In genomic region chr1:51719897-51720673, GRCm38 (mm10) we compare ENCODE assay signal across 8 mouse cellular contexts.
DNase-seq lines count a peak whose midpoint lies in the region; ATAC-seq lines count a peak whose summit lies in the region.
"Had no signal": no experiment of that assay in that cellular context is flagged by ENCODE, and none has a peak within 500 bp of the region (broad histone marks: within the 10 kb centered on the region; RNA-seq: fewer than 3 reads in every experiment).

No protein-coding gene starts in this region.

- no peaks in the 10 kb centered on the region for H3K27me3 ChIP-seq in midbrain, embryonic 16.5 days (ENCODE audit: control insufficient read depth, insufficient read depth, low read depth, low read length)

- no peaks in the 10 kb centered on the region for H3K36me3 ChIP-seq in midbrain, embryonic 16.5 days (ENCODE audit: control insufficient read depth, insufficient read depth, low read length)

- no peak overlapping the region for H3K9ac ChIP-seq in midbrain, embryonic 16.5 days (ENCODE audit: low read depth, low read length)

- no peak overlapping the region for H3K4me3 ChIP-seq in midbrain, embryonic 16.5 days (ENCODE audit: low read depth, low read length)

- H3K9me3 ChIP-seq in midbrain, embryonic 16.5 days (replicated peaks; ENCODE audit: control insufficient read depth, low read length, poor library complexity, severe bottlenecking) = no peaks in the 10 kb centered on the region

- peaks cover 8% of the 10 kb centered on the region; the same call in 1 of the 2 replicates for H3K4me1 ChIP-seq in midbrain, embryonic 16.5 days (ENCODE audit: control insufficient read depth, insufficient read depth, low read length)

- 54% methylated on average over 9 of the region's 9 CpGs for WGBS in midbrain, embryonic 16.5 days

- no peak overlapping the region for H3K4me2 ChIP-seq in midbrain, embryonic 16.5 days (ENCODE audit: low read length)

- ATAC-seq in midbrain, embryonic 16.5 days = peak; percentile 75

- DNase-seq in lung, adult 18-20 months = peak; percentile 18 to 53
- DNase-seq in lung, postnatal 14 days = no peak
- peak; percentile 9 for DNase-seq in forelimb bud, embryonic 11.5 days (ENCODE audit: low read depth, low spot score)
- DNase-seq in kidney, postnatal 36 days = peak; percentile 61 to 76
- no peak for DNase-seq in spleen, postnatal 4 days (ENCODE audit: low spot score in 2 of 2)
- no peak for DNase-seq in testis, postnatal 10 days (ENCODE audit: low spot score)
- DNase-seq: thymus, postnatal 4 days had no signal

- no peak overlapping the region for H3K27ac ChIP-seq in midbrain, embryonic 16.5 days (ENCODE audit: low read length)

Comparison
In these comparisons a context has a peak if more than half of its experiments do, and no peak if none do; other contexts are left out.
1. DNase-seq: peak in lung, adult 18-20 months (2 of 2), forelimb bud, embryonic 11.5 days (single experiment) and kidney, postnatal 36 days (2 of 2); none in lung, postnatal 14 days (single experiment), spleen, postnatal 4 days (0 of 2) and testis, postnatal 10 days (single experiment).